Mouse (Mus musculus): ENCODE data around the gene Slc35b2.
A peak's percentile ranks its signal among the peaks of the same experiment; 100 is the strongest.

The Slc35b2 gene

DNA sequence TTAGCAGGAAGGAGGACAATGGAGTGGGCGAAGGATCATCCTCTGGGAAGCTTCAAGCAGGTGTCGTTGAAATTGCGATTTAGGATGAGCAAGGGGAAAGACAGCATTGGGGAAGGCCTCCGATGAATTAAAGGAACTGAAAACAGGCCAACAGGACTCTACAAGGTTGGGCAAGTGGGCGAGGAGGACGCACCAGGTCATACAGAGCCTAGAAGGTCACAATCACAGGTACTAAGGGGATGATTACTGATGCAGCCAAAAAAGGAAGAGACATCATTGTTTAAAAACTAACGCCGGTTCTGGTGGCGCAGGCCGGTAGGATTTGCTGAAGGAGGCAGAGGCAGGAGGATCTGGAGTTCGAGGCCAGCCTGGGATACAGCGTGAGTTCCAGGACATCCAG, 458 bp upstream of the Slc35b2 start:
- DNase-seq (ENCODE audit: extremely low read depth, low read depth), result no peak

DNA sequence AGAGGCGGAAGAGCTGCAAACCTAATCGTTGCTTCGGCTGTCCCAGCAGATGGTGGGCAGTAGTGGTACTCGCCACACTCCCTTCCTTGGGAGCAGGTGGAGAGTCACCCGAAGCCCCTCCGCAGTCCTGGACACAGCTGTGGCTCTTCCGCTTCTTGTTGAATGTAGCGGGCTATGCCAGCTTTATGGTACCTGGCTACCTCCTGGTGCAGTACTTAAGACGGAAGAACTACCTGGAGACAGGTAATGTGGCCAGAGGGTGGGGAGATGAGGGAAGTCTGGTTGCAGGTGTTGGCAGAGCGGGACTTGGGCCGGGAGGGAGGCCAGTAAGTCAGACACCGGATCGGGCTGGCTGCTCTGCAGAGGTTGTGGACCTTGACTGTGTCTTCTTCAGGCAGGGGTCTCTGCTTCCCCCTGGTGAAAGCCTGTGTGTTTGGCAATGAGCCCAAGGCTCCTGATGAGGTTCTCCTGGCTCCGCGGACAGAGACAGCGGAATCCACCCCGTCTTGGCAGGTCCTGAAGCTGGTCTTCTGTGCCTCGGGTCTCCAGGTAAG, 934 bp downstream of the Slc35b2 start:
- no peak for DNase-seq (ENCODE audit: extremely low read depth, low read depth)

DNA sequence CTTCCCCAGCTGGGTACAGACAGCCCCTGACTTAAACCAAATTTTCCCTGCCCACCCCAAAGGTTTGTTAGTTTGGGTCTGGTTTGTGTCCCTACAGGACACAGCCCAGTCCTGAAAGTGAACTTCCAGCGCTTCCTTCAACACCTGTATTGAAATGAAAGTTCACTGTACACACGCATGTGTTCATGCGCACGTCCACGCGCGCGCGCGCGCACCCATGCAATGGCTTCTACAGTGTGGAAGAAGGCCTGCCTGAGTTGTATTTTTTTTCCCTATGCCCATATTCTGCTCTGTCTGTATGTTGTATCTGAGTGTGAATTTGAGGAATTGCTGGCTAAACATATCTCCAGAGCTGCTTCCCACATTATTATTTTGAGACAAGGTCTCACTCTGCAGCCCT, 1.4 kb downstream of the Slc35b2 start:
- no peak for DNase-seq (ENCODE audit: extremely low read depth, low read depth)

DNA sequence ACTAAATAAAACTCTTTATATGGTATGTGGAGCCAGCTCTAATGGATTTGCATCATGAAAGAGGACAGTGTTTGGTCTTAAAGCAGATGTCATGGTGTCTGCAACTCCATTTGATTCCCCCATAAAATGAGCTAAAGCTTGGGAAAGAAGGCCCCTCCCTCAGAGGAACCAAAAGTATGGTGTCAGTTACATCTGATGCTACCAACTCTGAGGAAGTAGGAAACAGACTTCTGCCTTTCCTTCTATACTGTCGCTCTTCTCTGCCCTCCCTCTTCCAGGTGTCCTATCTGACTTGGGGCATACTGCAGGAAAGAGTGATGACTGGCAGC, 2.3 kb downstream of the Slc35b2 start:
- no peak for DNase-seq (ENCODE audit: extremely low read depth, low read depth)

DNA sequence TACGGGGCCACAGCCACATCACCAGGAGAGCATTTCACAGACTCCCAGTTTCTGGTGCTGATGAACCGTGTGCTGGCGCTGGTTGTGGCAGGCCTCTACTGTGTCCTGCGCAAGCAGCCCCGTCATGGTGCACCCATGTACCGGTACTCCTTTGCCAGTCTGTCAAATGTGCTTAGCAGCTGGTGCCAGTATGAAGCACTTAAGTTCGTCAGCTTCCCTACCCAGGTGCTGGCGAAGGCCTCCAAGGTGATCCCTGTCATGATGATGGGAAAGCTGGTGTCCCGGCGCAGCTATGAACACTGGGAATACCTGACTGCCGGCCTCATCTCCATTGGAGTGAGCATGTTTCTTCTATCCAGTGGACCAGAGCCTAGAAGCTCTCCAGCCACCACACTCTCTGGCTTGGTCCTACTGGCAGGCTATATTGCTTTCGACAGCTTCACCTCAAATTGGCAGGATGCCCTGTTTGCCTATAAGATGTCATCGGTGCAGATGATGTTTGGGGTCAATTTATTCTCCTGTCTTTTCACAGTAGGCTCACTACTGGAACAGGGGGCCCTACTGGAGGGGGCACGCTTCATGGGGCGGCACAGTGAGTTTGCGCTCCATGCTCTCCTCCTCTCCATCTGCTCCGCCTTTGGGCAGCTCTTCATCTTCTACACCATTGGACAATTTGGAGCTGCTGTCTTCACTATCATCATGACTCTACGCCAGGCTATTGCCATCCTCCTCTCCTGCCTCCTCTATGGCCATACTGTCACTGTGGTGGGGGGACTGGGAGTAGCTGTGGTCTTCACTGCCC, 2.9 kb downstream of the Slc35b2 start:
- no peak for DNase-seq (ENCODE audit: extremely low read depth, low read depth)

GRCm38 (mm10) chr17:45567162-45567601, 3.5 kb downstream of the Slc35b2 start:
- no peak for DNase-seq (ENCODE audit: extremely low read depth, low read depth)

GRCm38 (mm10) chr17:45568990-45569389, 5.3 kb downstream of the Slc35b2 start:
- no peak for DNase-seq (ENCODE audit: extremely low read depth, low read depth)

DNA sequence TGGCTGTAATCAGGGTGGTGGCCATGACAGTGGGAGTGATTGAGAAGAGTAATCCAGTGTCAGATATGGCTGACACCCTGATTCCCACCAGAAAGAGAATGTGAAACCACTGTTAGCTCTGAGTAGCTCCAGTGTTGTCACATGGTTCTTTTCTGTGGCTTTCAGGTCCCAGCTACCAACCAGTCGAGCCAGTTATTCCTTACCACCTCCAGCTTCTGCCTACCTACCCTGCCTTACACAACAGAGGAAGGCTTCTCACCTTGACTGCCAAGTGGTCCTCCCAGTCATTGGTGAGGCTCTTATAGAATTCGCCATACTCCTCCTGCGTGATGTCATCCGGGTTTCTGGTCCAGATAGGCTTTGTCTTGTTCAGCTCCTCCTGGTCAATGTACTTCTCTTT, 6.3 kb downstream of the Slc35b2 start:
- DNase-seq (ENCODE audit: extremely low read depth, low read depth), result no peak

DNA sequence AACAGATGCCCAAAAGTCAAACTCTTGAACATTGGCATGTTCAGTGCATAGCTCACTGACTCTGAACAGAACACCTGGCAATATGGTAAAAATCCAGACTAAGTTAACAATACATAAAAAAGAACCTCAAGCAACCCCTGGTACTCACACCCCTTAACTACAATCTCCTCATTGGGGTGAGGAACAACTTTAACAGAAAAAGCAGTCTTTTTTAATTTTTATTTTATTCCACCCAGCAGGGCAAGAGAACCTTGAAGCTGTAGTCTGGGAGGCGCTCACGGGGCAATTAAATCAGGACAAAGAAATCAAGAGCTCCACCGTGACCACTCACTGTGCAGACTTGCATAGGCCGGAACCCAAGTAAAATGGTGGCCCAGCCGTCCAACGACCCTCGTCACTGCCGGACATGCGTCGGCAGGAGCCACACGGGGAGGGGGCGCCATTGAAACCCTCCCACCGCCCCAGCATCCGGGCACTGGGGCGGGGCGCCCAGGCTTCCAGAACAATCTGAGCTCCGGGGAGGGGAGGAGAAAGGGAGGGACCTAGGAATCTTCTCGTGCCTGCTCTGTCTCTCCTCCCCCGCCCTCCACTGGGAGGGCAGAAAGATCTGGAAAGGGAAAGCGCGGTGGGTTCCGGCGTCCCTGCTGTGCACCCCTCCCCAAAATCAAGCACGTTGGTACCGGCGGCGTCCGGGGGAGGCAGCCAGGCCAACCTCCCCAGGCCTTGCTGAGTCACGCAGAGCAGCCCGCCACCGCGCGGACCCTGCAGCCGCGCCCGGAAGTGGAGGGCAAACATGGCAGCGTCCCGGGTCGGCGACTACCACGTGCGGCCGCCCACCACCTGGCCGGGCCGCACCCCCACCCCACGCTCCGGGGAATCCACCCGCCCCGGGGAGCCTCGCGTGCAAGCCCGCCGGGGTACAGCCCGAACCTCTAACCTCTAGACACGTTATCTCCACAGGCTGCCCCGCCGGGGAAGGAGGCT, 8.7 kb downstream of the Slc35b2 start:
- DNase-seq (ENCODE audit: extremely low read depth, low read depth), result no peak

DNA sequence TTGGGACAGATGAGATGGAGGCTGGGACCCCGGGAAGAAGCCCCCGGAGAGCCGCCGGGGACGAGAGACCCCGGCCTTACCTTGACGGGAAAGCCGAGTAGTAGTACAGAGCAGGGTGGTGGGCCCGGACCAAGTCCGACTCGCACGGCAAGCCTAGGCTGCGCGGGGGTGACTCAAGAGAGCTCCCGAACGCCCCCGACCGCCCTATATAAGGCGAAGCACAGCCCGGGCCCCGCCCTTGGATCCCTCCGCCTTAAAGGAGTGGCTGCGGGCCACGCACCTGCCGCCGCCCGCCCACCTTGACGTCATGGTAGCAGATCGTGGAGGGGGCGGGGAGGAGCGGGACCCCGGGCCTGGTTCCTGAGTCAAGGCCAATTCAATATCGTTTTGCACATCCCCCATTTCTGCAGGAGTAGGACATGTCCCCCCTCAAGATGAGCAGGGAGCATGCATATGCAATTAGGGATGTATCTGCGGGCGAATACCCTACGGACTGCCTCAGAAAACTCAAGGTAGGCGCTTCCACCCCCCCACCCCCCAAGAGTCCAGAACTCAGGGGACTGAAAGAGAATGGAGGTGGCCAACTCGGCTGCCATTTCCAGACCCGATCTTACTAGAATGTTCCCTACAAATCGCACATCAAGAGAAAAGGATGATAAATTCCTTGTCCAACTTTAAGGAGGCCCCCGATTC, 9.6 kb downstream of the Slc35b2 start, which contains the start of gene Hsp90ab1:
Gene Hsp90ab1, minus strand, starts transcription at position 185 of the 693 bp plus-strand sequence.
- peak; percentile 87 for DNase-seq (ENCODE audit: extremely low read depth, low read depth)

DNA sequence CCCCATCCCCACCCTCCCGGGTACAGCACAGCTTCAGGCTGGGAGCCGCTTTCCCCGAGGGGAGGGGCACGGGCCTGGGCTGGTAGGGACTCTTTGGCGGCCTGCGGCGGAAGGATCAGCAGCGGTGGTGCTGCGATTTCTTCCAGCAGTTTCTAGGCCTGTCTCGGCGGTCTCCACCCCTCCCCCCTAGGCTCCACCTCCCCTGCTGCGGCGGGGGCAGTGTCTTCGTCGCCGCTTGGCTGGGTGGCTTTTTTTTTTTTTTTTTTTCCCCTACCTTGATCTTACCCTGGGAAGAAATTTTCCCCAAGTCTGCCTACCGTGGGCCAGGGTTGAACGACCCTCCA, 10.1 kb downstream of the Slc35b2 start:
- peak; percentile 89 for DNase-seq (ENCODE audit: extremely low read depth, low read depth)

- no peak for DNase-seq (ENCODE audit: extremely low read depth, low read depth)
These were observed 10.6 kb downstream of the Slc35b2 start for GRCm38 (mm10) chr17:45574129-45574761.

GRCm38 (mm10) chr17:45575123-45575897, 11.6 kb downstream of the Slc35b2 start:
- DNase-seq (ENCODE audit: extremely low read depth, low read depth), result no peak

- no peak for DNase-seq (ENCODE audit: extremely low read depth, low read depth)
These were observed 14.6 kb downstream of the Slc35b2 start for GRCm38 (mm10) chr17:45578242-45578641.

DNA sequence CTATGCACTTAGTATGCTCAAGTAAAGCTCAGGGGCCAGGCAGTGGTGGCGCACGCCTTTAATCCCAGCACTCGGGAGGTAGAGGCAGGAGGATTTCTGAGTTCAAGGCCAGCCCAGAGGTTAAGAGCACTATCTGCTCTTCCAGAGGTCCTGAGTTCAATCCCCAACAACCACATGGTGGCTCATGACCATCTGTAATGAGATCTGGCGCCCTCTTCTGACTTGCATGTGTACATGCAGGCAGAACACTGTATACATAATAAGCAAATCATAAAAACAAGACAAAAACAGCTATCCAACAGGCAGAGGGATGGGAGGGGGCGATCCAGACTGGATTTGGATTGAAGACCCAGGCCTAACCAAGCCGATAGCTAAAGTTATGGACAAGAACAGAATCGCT, 15.2 kb downstream of the Slc35b2 start:
- DNase-seq (ENCODE audit: extremely low read depth, low read depth), result no peak

GRCm38 (mm10) chr17:45579554-45579953, 15.9 kb downstream of the Slc35b2 start:
- DNase-seq (ENCODE audit: extremely low read depth, low read depth), result no peak

DNA sequence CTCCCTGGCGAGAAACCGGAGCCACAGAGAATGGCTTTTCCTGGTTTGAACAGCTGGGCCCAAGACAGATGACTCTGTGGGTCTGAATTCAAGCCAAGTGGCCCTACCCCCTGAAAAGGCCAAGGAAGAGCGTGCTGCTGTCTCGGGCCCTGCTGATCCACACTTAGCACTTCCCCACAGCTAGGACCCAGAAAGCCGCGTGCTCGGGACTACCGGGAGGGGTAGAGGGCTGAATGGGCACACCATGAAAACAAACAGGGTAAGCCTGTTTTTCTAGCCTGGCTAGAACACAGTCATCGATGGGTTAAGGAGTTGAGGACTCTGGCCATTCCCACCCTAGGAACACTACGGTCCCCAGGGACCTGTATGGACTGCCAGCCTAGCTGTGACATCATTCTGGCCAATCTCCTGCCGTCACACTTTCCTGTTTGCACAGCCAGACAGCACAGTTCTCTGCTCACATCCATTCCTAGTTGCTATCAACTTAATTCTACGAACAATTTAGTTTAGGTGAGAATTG, 17.3 kb downstream of the Slc35b2 start:
- DNase-seq (ENCODE audit: extremely low read depth, low read depth), result no peak

- DNase-seq (ENCODE audit: extremely low read depth, low read depth), result no peak
These were observed 17.9 kb downstream of the Slc35b2 start for GRCm38 (mm10) chr17:45581567-45581983.

DNA sequence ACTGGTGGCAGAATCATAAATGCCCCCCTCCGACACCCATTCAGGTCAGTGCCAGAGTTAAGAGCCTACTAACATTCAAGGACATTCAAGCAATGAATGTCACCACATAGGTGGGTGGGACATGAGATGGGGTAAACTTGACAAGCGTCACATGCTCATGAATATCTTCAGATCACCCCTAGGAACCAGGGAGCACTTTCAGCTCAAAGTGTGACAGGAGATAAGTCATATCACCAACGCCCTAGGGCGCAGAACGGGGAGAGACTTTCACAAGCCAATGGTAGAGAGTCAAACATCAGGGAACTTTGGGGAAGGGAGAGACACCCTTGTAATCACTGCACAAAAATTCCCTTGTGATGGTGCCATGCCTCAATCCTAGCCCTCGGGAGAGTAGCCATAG, 18.5 kb downstream of the Slc35b2 start:
- no peak for DNase-seq (ENCODE audit: extremely low read depth, low read depth)

All from MEL-GATA-1-ER (cell line).